Mouse (Mus musculus) kidney, adult 2 months (tissue): ENCODE data around the gene Shmt2. TPM values are rescaled to one million over a fixed set of nuclear protein-coding genes. Genes with fewer than 3 reads are reported as not detected.

ENCODE experiments used
- DNase-seq: peaks from one replicate; pipeline ENCODE4 v3.0.0; 2021
- H3K27ac ChIP-seq: fragments of 200-500 bp; 2 replicates; pipeline ENCODE4 v1.5.1; 2012; ENCODE audit warnings: low read depth, low read length, control low read depth, inconsistent platforms; ENCODE audit not compliant: insufficient read depth
- H3K27me3 ChIP-seq: fragments of 200-500 bp; replicated peaks from 2 replicates; pipeline ENCODE4 v1.6.1; 2012; ENCODE audit warnings: mild to moderate bottlenecking, moderate library complexity, low read length, inconsistent platforms; ENCODE audit not compliant: control insufficient read depth, insufficient read depth
- H3K36me3 ChIP-seq: fragments of 200-500 bp; 2 replicates; pipeline ENCODE4 v1.6.1; 2012; ENCODE audit warnings: mild to moderate bottlenecking, moderate library complexity, low read length, inconsistent platforms; ENCODE audit not compliant: control insufficient read depth, insufficient read depth
- H3K4me1 ChIP-seq: fragments of 200-500 bp; 2 replicates; pipeline ENCODE4 v1.6.1; 2011; ENCODE audit warnings: low read length; ENCODE audit not compliant: control insufficient read depth, insufficient read depth
- H3K4me3 ChIP-seq: fragments of 200-500 bp; 2 replicates; pipeline ENCODE4 v1.5.1; 2011; ENCODE audit warnings: mild to moderate bottlenecking, low read depth, low read length, control low read depth; ENCODE audit not compliant: insufficient read depth
- CTCF ChIP-seq: fragments of 200-500 bp; conservative IDR thresholded peaks from 2 replicates; pipeline ENCODE4 v1.5.1; 2011; ENCODE audit warnings: low read depth, mild to moderate bottlenecking, control low read depth, low read length, moderate library complexity, mixed read lengths; ENCODE audit not compliant: insufficient read depth, insufficient read length
- POLR2A ChIP-seq: fragments of 200-500 bp; IDR thresholded peaks from one replicate; pipeline ENCODE4 v1.6.1; 2011; ENCODE audit warnings: low read depth, low read length, control low read depth
- WGBS: fragments of 180-500 bp; shearing (Covaris S2); methylation state at CpG from one replicate; pipeline ENCODE4 v1.1.7; 2018; 5-methylcytosine and 5-hydroxymethylcytosine counted together
- polyA plus RNA-seq: library from polyadenylated mRNA; depleted of rRNA; stranded (reverse); fragments of >200 nt; gene quantifications from 2 replicates; pipeline ENCODE4 v1.2.3, GENCODE M21; 2012

Gene Shmt2
- polyA plus RNA-seq, 1 experiment = 274 TPM

DNA sequence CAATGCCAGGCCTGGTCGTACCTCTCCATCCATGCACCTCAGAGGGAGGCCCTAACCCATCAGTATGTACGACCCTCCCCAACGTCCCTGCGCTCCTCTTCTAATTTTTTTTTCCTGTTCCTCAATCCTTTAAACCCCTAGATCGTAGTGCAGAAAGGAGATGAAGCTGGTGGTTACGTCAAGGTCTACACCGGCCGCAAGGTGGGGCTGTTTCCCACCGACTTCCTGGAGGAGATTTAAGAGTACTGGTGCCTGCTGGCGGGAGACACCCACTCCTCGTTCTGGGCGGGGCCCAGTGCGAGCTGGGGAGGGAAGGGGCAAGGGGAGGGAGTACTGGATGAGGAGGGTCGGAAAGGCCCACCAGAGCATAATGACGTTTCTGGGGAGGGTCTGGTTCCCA lies 14.0 kb downstream of the Shmt2 start:
- 12% methylated on average over 15 of the region's 15 CpGs for WGBS
- H3K27me3 ChIP-seq = 0 out of 2 replicates have a peak, but pooled peaks cover 1% of the 10 kb centered on the region
- H3K27ac ChIP-seq = no peak overlapping the region
- peak; percentile 75 for DNase-seq
- H3K4me1 ChIP-seq = no peaks in the 10 kb centered on the region
- TF ChIP-seq POLR2A (no peak), CTCF (peak; percentile 71)
- H3K4me3 ChIP-seq = no peak overlapping the region
- H3K36me3 ChIP-seq = no peaks in the 10 kb centered on the region

DNA sequence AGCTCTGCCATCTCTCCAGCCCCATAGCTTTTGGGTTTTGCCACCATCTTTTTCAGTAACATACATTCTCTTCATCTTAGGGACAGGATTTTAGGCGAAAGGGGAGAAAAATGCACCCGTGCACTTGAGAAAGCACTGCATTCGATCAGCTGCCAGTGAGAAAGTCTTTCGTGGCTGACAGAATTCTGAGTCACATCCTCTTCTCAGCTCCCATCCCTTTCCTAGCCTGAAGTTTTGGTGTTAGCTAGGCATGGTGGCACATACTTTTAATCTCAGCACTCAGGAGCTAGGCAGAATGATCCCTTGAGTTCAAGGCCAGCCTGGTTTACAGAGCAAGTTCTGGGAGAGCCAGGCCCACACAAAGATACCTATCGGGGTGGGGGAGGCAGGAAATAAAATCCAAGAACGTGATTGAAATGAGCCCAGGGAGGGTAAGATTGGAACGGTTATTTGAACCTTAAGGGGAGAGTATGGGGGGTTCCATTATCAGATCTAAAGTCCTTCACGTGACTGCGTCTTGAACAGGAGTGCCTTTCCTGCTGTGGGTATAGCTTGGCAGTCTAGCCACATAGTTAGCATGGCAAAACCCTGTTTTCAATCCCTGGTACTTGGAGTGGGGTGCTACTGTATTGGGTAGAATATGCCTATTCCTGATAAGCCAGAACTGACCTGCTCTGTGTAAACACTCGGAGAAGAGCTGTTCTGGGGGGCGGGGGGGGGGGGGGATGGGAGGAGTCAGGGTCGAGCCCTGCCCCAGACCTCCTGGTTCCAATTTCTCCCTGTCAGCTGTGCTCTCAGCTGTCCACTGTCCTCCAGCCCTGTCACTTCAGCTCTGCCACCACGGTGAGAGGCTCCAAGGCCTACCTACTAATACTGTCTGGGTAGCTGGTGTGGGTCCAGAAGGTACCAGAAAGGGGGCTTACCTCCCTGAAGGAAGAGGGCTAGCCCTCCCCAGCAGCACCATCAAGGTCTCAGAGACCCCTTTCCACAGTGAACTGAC lies 21.1 kb downstream of the Shmt2 start, which contains the start of gene Stac3:
Gene Stac3 (plus strand): TSS at position 793 of the 1,000 bp plus-strand sequence.
- no peaks in the 10 kb centered on the region for H3K27me3 ChIP-seq
- no peak within 1 kb of the TSS for H3K27ac ChIP-seq
- TF ChIP-seq POLR2A (no peak), CTCF (no peak)
- 60% methylated on average over 13 of the region's 13 CpGs for WGBS
- no peak for DNase-seq
- no peaks in the 10 kb centered on the region; the same call in none of the 2 replicates for H3K36me3 ChIP-seq
- H3K4me3 ChIP-seq = no peak within 1 kb of the TSS
- H3K4me1 ChIP-seq = no peaks in the 10 kb centered on the region

DNA sequence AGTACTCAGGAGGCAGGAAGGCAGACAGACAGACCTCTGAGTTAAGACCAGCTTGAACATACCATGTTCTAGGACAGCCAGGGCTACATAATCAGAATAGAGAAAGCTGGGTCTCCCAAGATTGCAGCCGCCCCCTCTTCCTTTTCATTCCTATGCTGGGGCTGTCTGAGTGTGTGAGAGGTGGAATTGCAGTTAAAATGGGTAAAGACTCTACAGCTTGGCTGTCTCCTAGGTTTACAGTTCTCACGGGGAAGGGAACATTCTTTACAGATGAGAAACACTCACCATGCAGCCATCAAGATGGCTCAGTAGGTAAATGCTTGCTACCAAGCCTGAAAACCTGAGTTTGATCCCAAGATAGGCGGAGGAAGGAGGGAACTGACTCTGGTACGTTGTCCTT lies 22.2 kb downstream of the Shmt2 start:
- Histone ChIP-seq H3K4me3 (no peak overlapping the region), H3K27ac (no peak overlapping the region), H3K36me3 (no peaks in the 10 kb centered on the region; the same call in none of the 2 replicates), H3K4me1 (no peaks in the 10 kb centered on the region), H3K27me3 (no peaks in the 10 kb centered on the region)
- no peak for DNase-seq
- no peak for TF ChIP-seq POLR2A
- TF ChIP-seq CTCF = no peak
- WGBS = 87% methylated on average over 4 of the region's 4 CpGs

DNA sequence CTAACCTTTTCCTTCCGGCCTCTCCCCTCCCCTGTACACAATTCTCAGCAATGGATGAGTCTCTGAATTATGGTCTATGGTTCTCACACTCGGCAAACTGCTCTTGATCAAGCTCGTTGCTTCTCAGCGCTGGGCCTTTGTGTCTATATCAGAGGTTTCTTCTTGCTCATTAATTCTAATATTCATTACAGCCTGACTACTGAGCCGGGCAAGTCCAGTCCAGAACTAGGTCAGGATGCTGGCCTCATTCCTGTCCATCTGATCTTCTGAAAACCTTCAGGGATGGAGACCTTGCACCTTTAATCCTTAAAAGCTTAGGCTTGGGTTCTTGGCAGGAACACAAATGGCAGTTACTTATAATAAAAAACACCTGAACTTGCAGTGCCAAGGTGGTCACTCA lies 22.7 kb downstream of the Shmt2 start:
- Histone ChIP-seq H3K4me3 (no peak overlapping the region), H3K27ac (no peak overlapping the region), H3K27me3 (no peaks in the 10 kb centered on the region), H3K4me1 (no peaks in the 10 kb centered on the region), H3K36me3 (no peaks in the 10 kb centered on the region; the same call in none of the 2 replicates)
- TF ChIP-seq CTCF (no peak), POLR2A (no peak)
- WGBS = 51% methylated on average over 5 of the region's 5 CpGs
- DNase-seq = no peak

DNA sequence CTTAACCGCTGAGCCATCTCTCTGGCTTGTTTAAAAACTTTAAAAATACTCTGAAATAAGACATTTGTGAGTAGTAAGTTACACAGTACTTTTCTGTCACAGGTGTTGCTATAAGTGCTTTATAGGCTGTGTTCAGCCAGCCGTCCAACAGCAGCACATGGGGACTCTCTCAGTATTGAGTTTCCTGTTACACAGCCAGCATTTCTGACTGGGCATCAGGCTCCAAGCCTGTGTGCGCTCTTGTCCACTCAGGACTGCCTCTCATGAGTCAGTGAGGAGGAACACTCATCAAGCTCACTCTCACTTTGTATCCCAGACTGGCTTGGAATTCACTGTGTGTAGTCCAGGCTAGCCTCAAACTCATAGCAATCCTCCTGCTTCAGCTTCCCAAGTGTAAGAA lies 26.1 kb downstream of the Shmt2 start:
- Histone ChIP-seq H3K36me3 (no peaks in the 10 kb centered on the region; the same call in none of the 2 replicates), H3K4me3 (no peak overlapping the region), H3K27me3 (no peaks in the 10 kb centered on the region), H3K4me1 (no peaks in the 10 kb centered on the region), H3K27ac (no peak overlapping the region)
- 83% methylated on average over 3 of the region's 3 CpGs for WGBS
- DNase-seq = no peak
- TF ChIP-seq CTCF (no peak), POLR2A (no peak)

DNA sequence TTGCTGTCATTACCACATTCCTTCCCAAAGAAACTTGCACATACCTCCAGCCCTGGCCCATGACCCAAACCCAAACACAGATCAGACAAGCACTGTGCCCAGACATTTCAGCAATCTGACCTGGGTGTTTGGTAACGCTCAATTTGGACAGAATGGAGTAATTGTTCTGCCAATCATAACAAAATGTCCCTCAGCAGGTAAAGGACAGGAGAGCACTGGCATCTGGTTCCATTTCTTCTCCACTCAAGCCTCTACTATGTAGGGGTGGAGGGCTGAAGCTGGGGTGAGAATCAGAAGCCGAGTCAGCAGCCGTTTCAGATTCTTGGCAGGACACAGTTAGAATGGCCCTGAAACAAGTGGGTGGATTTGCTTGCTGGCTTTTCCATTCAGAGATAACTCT lies 30.1 kb downstream of the Shmt2 start:
- no peak for DNase-seq
- no peak overlapping the region for H3K27ac ChIP-seq

DNA sequence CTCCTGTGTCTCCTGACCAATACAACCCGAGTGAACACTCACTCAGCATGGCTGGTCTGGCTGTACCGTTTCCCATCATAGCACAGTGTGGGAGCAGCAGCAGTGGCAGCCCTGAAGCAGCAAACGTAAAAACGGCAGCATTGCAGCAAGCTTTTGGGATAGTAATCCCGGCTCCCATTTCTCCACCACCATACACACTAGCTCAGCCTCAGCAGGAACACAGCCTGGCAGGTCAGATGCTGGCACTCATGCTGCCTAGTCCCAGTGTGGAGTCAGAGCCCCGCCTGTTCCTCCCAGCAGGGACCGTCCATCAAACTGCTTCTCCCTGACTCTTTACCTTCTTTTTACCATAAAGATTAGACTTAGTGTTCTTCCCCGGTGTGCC lies 31.1 kb downstream of the Shmt2 start:
- no peaks in the 10 kb centered on the region for H3K4me1 ChIP-seq
- H3K36me3 ChIP-seq = no peaks in the 10 kb centered on the region
- no peaks in the 10 kb centered on the region for H3K27me3 ChIP-seq
- 82% methylated on average over 8 of the region's 8 CpGs for WGBS
- DNase-seq = no peak
- TF ChIP-seq CTCF = no peak
- TF ChIP-seq POLR2A = no peak
- no peak overlapping the region for H3K27ac ChIP-seq
- H3K4me3 ChIP-seq = no peak overlapping the region

More for the DNA sequence above, 30.1 kb downstream of the Shmt2 start:
- no peaks in the 10 kb centered on the region; the same call in 1 of the 2 replicates for H3K36me3 ChIP-seq
- no peaks in the 10 kb centered on the region for H3K27me3 ChIP-seq
- TF ChIP-seq POLR2A = no peak
- no peaks in the 10 kb centered on the region for H3K4me1 ChIP-seq
- 72% methylated on average over 3 of the region's 3 CpGs for WGBS
- no peak overlapping the region for H3K4me3 ChIP-seq
